Mouse (Mus musculus) gonadal fat pad, adult 2 months (tissue): ENCODE results near the gene Tmprss4. TPM values are rescaled to one million over a fixed set of nuclear protein-coding genes. Genes with fewer than 3 reads are reported as not detected.

Source experiments
- DNase-seq: peaks from one replicate; pipeline ENCODE4 v3.0.0-alpha.2; 2012; ENCODE audit warnings: low read depth
- polyA plus RNA-seq: library from polyadenylated mRNA; depleted of rRNA; stranded (reverse); fragments of >200 nt; gene quantifications from 2 replicates; pipeline ENCODE4 v1.2.3, GENCODE M21; 2012; rRNA removed

The Tmprss4 gene
- polyA plus RNA-seq, 1 experiment = 0.36 TPM

- DNase-seq = no peak
Observed at GRCm38 (mm10) chr9:45136442-45137169, 67.3 kb downstream of the Tmprss4 start.

GRCm38 (mm10) chr9:45133484-45134310, 70.2 kb downstream of the Tmprss4 start:
- no peak for DNase-seq

GRCm38 (mm10) chr9:45130119-45130518, 73.8 kb downstream of the Tmprss4 start:
- DNase-seq = no peak

- no peak for DNase-seq
Observed at GRCm38 (mm10) chr9:45126941-45127340, 77.0 kb downstream of the Tmprss4 start.

- DNase-seq = no peak
Observed at GRCm38 (mm10) chr9:45125211-45125610, 78.7 kb downstream of the Tmprss4 start.

Other genes starting within 250 kb of the Tmprss4 start
- 17.0 and 21.1 TPM in 2 replicates for gene Ube4a, start 238.5 kb downstream of the Tmprss4 start, polyA plus RNA-seq
- 0.28 and 0.31 TPM in 2 replicates for gene Cd3g, start 223.7 kb downstream of the Tmprss4 start, polyA plus RNA-seq
- gene Cd3d, start 222.3 kb downstream of the Tmprss4 start, polyA plus RNA-seq = 0.22 and 0.36 TPM in 2 replicates
- gene Cd3e, start 194.5 kb downstream of the Tmprss4 start, polyA plus RNA-seq = 0.58 and 0.75 TPM in 2 replicates
- 28.8 and 30.3 TPM in 2 replicates for gene Mpzl2, start 164.3 kb downstream of the Tmprss4 start, polyA plus RNA-seq
- 5.8 and 7.3 TPM in 2 replicates for gene Mpzl3, start 148.9 kb downstream of the Tmprss4 start, polyA plus RNA-seq
- gene Jaml, start 124.9 kb downstream of the Tmprss4 start, polyA plus RNA-seq = 5.9 and 7.4 TPM in 2 replicates
- 3.4 and 5.9 TPM in 2 replicates for gene Scn2b, start 86.3 kb downstream of the Tmprss4 start, polyA plus RNA-seq
- 0.32 and 0.61 TPM in 2 replicates for gene Scn4b, start 65.7 kb downstream of the Tmprss4 start, polyA plus RNA-seq
- gene BC049352, start 22.1 kb downstream of the Tmprss4 start, polyA plus RNA-seq = 0.18 and 0.37 TPM in 2 replicates
- 5.4 and 7.7 TPM in 2 replicates for gene Il10ra, start 65.1 kb upstream of the Tmprss4 start, polyA plus RNA-seq
- gene Tmprss13, start 115.0 kb upstream of the Tmprss4 start, polyA plus RNA-seq = 1.1 TPM in 2 replicates
- 37.2 and 46.0 TPM in 2 replicates for gene Fxyd6, start 166.1 kb upstream of the Tmprss4 start, polyA plus RNA-seq
- 17.6 and 22.3 TPM in 2 replicates for gene Fxyd2, start 195.6 kb upstream of the Tmprss4 start, polyA plus RNA-seq
- 1.2 and 1.4 TPM in 2 replicates for gene Dscaml1, start 222.5 kb upstream of the Tmprss4 start, polyA plus RNA-seq